17 mouse cellular contexts compared by ENCODE assay signal in the genomic region with DNA sequence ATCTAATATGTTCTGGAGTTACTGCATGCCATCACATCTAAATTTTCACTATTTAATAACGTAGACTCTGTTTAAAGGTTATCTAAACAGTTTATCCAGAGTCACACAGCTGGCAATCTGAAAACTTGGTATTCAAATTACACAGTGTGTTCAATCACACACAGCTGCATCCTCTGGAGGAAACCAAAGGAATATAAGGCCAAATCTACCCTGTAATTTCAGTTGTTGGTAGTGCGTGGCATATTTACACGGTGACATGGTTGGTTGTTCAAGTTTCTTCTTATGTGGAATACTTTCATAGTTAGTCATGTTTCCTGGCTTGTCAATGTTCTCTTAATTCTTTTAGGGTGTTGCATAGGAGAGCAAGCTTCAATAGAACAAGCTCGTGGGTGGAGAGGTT.
DNase-seq lines count a peak whose midpoint lies in the region; ATAC-seq and TF ChIP-seq lines count a peak whose summit lies in the region.
"Had no signal": no experiment of that assay in that cellular context is flagged by ENCODE, and none has a peak within 500 bp of the region (broad histone marks: within the 10 kb centered on the region; RNA-seq: fewer than 3 reads in every experiment).

No protein-coding gene starts in this region.

- no peak overlapping the region for H3ac ChIP-seq in myocyte (ENCODE audit: control insufficient read depth, insufficient read length)

- peak overlapping the region; percentile 52 for H3K27ac ChIP-seq in layer of hippocampus, adult 2 months
- H3K27ac ChIP-seq: gastrocnemius, adult 2 months had no signal

- H3K79me2 ChIP-seq in myocyte (ENCODE audit: control insufficient read depth, insufficient read depth), result no peaks in the 10 kb centered on the region

- H3K4me3 ChIP-seq in layer of hippocampus, adult 2 months, result no peak overlapping the region
- no peak overlapping the region for H3K4me3 ChIP-seq in myocyte
- H3K4me3 ChIP-seq: gastrocnemius, adult 2 months; heart, embryonic 15.5 days; hindbrain, embryonic 13.5 days had no signal

- no peak for TF ChIP-seq POLR2A in myocyte (IDR thresholded peaks at IDR 0.05; ENCODE audit: insufficient read length, low read depth)

- in situ Hi-C loops in Patski (cut with MboI; ENCODE audit: low pct_unique_long_range_greater_than_20kb), result no loop called here

- TF ChIP-seq CTCF in layer of hippocampus, adult 2 months (conservative IDR thresholded peaks at IDR 0.05), result no peak
- TF ChIP-seq CTCF in Patski (IDR thresholded peaks at IDR 0.05), result no peak

- CTCF ChIA-PET in Patski (lab: Charles Lee), result no interaction called here

- POLR2A ChIA-PET in Patski (lab: Charles Lee), result no interaction called here

- no peaks in the 10 kb centered on the region for H3K36me3 ChIP-seq in myocyte (ENCODE audit: control insufficient read depth, insufficient read depth)
- H3K36me3 ChIP-seq: heart, embryonic 15.5 days; hindbrain, embryonic 13.5 days had no signal

- DNase-seq in layer of hippocampus, adult 2 months (ENCODE audit: low spot score in 2 of 2), result no peak
- DNase-seq in layer of hippocampus, postnatal 25 days (ENCODE audit: extremely low spot score in 1 of 2, low spot score in 1 of 2), result no peak
- peak; percentile 47 for DNase-seq in 3T3-L1 (ENCODE audit: low read depth, low spot score)
- DNase-seq in Patski (ENCODE audit: low read depth, low spot score), result no peak
- DNase-seq in right cerebral cortex, adult 18-20 months, result no peak
- no peak for DNase-seq in kidney, adult 9 months
- DNase-seq: cerebellum, adult 11 months; gastrocnemius, adult 2 months; heart, postnatal 36 days; kidney, adult 2 months; kidney, postnatal 10 days; spleen, adult 18-20 months had no signal

- ATAC-seq in Patski, result peak; percentile 64
- ATAC-seq: CD4-positive, CD25-positive, alpha-beta regulatory T cell, adult 4 months had no signal

- H3K4me2 ChIP-seq in myocyte (ENCODE audit: low read depth), result peak overlapping the region; percentile 51
- H3K4me2 ChIP-seq: midbrain, embryonic 11.5 days had no signal

- H3K27me3 ChIP-seq in Patski, result peaks cover 28% of the 10 kb centered on the region
- H3K27me3 ChIP-seq in myocyte (ENCODE audit: control insufficient read depth, insufficient read depth, insufficient read length), result no peaks in the 10 kb centered on the region
- H3K27me3 ChIP-seq: heart, embryonic 15.5 days; hindbrain, embryonic 13.5 days had no signal

TF ChIP-seq in myocyte, 11 proteins besides CTCF, POLR2A, EP300 and RAD21:
- TF ChIP-seq TCF3 (IDR thresholded peaks at IDR 0.05; ENCODE audit: insufficient read length, low read depth), result no peak
- TF ChIP-seq CEBPB (IDR thresholded peaks at IDR 0.05; ENCODE audit: insufficient read depth, poor library complexity, severe bottlenecking), result no peak
- no peak for TF ChIP-seq REST (IDR thresholded peaks at IDR 0.05; ENCODE audit: insufficient read depth, insufficient read length)
- no peak for TF ChIP-seq MAX (IDR thresholded peaks at IDR 0.05; ENCODE audit: low read depth)
- TF ChIP-seq SRF (IDR thresholded peaks at IDR 0.05; ENCODE audit: control insufficient read depth, insufficient read length, low read depth), result no peak
- TF ChIP-seq POLR2AphosphoS2 (IDR thresholded peaks at IDR 0.05; ENCODE audit: insufficient read length, low read depth), result no peak
- TF ChIP-seq MYOD1 (IDR thresholded peaks at IDR 0.05; ENCODE audit: control insufficient read depth in 1 of 3, insufficient read length in 2 of 3, low read depth in 2 of 3), result no peak
- no peak for TF ChIP-seq TCF12 (IDR thresholded peaks at IDR 0.05; ENCODE audit: insufficient read depth, poor library complexity, severe bottlenecking)
- TF ChIP-seq MYOG (IDR thresholded peaks at IDR 0.05; ENCODE audit: control insufficient read depth in 1 of 3, insufficient read depth in 1 of 3, insufficient read length in 2 of 3, low read depth in 2 of 3), result no peak
- no peak for TF ChIP-seq E2F4 (IDR thresholded peaks at IDR 0.05; ENCODE audit: insufficient read depth)
- TF ChIP-seq USF1 (IDR thresholded peaks at IDR 0.05; ENCODE audit: low read depth), result no peak
